Mouse (Mus musculus) mesoderm, embryonic 11.5 days (tissue): ENCODE data around the gene Acsf3.

Experiments used
- DNase-seq: peaks from one replicate; pipeline ENCODE4 v3.0.0-alpha.2; 2012; ENCODE audit warnings: low read depth, low spot score

Acsf3 gene

DNA sequence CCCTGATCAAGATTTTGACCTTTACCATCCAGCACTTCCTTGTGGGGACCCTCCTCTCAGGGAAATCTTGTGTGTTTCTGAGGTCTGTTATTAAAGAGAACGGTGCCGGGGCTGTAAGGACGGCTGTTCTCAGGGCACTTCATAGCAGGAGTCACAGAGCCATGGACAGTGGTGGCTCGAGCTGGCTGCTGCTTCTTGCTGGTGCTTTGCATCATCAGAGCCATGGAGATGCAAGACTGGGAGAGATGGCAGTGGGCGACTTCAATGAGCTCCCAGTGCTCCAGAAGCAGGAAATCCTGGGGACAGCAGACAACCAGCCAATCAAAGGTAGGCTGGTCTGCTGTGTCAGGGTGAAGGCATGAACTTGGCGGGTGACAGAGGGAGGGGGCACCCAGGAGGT lies 14.2 kb upstream of the Acsf3 start:
- no peak for DNase-seq

DNA sequence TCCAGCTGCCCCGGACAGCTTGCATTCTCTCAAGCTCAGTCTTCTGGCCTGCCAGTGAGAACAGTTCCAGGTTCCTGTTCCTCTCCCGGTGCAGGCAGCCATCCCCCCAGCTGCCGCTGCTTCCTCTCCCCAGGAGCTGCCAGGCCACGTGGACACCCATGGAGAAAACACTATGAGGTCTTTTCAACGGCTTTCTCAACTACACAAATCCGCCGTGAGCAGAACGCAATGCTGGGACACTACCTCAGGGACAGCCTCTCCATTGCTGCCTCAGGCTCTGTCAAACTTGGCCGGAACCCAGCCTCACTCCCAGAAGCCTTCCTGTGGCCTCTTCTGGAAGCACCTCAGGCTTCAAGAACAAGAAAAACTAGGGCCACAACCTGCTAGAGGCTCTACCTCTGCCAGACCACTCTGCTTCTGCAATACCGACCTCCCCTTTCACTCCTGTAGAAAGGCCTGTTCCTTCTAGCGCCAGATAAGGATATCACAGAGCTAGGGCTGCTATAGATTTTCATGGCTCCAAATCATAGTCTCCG lies 12.5 kb upstream of the Acsf3 start:
- no peak for DNase-seq

DNA sequence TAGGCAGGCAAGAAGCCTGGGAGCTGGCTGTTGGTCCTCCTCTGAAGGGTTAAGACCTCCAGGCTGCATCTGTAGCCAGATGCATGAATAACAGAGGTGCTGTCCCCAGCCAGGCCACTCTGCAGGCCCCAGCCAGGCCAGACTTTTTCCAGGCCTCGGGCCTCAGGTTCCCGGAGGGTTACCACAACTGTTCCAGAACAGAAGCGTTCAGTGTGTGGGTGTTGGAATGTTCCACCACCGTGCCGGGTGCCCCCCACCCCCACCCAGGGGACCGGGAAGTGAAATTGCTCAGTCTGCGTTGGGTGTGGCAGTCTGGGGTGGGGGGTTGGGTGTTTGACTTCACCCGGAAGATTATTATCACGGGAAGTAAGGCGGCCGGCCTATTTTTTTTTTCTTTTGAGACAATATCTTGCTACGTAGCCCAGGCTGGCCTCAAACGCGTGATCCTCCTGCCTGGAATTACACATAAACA lies 12.0 kb upstream of the Acsf3 start:
- DNase-seq = no peak

DNA sequence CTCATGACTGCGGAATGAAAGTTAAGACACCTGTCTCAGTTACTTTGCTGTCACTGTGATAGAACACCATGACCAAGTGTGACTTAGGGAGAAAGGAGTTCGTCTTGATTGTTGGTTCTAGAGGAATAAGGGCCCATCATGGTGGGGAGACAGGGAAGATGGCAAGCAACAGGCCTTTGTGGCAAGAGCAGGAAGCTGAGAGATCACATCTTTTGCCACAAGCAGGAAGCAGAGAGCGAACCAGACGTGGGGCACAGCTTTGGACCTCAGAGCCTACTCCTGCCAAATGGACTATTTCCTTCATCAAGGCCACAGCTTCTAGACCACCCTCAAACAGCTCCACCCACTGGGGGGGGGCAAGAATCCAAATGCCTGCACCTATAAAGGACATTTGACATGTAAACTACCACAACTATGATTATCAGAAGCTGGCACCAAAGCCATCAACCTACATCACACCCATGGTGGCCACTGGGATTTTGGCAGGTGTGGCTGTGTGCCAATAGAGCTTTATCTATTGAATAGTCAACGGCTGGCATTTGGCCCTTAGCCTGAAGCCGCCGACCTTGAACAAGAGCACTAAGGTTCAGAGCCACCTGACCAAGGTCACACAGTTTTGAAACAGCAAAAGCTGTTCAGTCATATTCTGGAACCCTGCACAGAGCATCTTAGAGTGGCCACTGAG lies 10.4 kb upstream of the Acsf3 start:
- DNase-seq = no peak

DNA sequence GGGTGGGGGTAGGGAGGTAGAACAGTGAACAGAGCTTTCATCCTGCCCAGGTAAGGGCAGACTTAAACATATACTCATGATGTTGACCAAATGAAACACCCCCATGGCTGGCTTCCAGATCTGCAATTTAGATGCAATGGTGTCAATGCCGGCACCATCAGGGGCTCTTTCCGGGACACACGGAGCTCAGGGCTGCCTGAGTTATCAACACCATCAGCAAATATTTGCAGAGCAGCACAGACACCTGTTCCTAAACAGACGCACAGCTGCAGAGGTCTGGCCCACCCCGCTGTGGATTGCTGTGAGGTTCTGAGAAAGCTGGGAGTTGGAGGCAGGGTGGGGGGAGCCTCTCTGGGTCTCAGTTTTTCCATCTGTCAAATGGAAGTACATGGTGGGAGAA lies 9.1 kb upstream of the Acsf3 start:
- DNase-seq = no peak

DNA sequence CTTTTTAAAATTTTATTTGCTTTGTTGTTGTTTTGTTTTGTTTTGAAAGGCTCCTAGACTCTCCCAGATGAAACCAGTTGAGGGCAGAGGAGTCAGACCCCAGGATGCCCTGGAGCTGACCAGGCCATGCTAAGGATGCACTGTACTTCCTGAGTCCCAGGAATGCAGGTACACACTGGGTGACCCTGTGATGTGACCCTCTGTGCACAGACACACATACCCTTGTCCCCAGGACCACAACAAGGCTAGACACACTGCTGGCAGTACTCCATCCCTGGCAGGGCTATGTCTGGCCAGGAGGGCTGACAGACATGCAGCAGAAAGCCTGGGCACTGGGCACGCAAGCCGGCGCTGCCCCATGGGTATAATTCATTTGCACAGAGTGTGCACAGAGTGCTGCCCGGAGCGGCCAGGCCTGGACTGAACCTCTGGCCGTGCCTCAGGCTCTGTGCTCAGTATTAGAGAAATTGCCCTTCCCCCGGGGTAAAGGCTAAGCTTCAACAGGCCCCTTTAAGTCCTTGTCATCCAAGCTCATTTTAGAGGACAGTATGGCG lies 8.6 kb upstream of the Acsf3 start:
- no peak for DNase-seq

DNA sequence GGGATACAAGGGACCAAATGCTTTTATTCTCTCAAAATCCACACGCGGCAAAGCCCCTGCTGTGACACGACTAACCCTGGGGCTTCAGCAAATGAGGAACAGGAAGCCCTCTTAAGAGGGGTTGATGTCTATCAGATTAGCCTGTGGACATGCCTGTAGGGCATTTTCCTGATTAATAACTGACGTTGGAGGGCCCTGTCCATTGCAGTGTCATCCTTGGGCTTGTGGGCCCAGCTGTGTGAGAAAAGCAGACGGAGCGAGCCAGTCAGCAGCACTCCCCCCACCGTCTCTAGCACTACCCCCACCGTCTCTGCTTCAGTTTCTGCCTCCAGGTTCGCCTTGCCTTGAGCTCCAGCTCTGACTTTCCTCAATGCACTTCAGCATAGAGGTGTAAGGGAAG lies 8.1 kb upstream of the Acsf3 start:
- no peak for DNase-seq

DNA sequence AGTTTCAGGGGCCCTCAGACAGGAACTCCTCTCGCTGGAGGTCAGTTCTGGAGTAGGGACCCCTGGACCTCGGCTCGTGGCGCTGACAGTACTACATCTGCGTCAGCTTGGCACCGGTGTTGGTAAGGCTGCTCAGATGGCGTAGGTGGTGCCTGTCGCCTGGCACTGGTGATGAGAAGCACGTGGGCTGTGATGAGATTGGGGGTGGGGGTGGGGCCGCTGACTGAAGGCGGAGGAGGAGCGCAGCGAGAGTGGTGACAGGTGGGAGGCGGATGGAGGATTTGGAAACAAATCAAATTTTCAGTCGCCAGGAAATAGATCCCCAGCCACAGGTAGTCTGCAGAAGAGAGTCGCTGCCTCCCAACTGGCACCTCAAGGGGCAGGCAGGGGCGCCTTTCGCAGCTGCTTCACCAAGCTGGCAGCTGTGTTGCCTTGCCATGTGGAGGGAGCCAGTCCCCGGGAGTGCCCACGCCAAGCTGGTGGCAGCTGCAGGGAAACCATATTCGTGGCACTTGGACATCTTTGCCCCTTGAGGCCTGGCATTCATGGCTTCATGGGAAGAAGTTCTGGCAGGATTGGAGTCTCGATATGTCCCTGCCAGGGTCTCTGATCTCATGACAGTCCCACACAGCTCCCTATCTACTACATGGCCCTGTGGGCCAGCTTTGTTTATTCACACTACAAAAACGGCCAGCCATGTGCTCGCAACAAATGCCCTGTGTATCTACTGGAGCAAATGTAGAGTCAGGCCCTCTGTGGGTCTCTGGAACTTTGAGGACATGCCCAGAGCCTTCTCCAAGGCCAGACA lies 5.8 kb upstream of the Acsf3 start:
- no peak for DNase-seq

DNA sequence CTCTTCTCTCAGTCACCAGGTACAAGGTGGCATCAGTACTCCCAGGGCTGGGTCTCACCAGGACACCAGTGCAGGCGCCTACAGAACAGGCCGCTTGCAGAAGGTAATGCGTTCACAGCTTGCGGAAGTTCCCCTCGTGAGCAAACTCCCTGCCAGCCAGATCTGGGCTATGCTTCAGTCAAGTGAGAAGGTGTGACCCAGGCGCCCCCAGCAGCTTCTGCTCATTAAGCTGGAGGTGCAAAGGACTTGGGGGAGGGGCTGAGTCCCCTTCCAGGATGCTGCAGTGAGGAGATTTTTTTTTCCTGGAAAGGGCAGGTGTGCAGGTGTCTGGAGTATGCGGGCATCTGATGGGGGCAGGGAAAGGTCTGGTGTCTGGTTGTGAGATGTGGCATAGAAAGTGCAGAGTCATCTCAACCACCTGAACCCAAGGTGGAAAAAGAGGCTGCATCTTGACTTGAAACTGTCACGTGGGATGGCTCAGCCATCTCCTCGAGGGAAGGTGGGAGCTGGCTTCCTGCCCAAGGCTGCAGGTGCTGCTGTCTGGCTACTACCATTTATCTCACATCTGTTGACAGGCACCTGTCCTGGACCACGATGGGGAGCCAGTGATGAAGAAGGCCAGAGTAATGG lies 2.7 kb upstream of the Acsf3 start:
- DNase-seq = no peak

DNA sequence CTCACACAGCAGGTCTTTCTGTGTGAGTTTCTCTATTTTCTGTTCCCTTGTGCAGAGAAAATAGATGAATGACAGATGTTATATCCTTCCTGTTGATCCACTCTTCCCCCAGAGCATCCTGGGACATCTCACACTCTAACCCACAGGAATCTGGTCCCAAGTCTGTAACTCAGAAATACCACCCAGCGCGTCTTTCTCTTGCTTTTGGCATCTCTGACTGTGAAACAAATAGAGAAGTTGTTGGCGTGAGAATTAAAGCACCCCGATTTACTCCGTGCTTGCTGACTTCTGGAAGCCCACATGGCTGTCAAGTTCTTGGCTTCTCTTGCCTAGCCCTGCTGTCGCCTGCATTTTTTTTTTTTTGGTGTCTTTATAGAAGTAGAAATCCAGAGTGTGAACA lies 2.4 kb downstream of the Acsf3 start:
- no peak for DNase-seq

DNA sequence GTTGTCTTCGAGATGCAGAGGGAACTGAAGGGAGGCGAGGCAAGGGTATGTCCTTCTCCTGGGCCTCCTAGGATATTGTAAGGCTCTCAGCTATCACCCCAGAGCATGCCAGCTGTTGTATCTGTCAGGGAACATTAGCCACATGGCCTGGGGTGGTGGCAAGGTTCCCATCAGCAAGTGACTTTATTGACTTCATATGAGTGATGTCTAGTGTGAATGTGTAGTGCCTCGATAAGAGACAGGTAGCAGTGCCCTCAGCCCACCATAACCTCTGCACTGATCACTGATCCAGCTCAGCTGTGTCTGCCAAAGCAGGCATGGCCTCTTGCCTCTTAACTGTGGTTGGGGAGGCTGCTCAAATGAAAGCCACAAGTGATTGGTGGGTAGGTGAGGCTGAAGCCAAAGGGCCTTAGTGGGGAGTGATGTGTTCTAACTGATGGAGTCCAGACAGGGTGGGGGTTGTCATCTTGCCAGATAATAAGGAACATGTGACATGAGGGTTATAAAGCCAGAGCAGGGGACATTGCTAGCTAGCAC lies 3.5 kb downstream of the Acsf3 start:
- DNase-seq = no peak

DNA sequence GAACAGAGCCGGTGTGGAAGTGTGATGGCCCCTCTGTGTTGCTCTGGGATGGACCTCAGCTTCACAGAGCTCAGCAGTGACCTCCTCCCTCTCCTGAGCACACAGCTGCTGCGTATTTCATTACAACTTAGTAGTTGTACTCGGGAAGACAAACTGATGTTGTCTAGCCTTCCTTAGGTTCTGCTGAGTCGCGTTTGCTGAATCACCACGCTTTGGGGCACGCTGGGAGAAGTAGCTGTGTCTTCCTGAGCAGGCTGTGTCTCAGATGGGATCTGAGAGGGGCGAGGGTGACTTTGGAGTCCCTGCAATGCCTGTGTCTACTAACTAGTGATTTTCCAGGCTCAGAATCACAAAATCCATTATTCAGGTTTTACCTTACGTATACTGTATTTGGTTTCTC lies 4.0 kb downstream of the Acsf3 start:
- DNase-seq = no peak

DNA sequence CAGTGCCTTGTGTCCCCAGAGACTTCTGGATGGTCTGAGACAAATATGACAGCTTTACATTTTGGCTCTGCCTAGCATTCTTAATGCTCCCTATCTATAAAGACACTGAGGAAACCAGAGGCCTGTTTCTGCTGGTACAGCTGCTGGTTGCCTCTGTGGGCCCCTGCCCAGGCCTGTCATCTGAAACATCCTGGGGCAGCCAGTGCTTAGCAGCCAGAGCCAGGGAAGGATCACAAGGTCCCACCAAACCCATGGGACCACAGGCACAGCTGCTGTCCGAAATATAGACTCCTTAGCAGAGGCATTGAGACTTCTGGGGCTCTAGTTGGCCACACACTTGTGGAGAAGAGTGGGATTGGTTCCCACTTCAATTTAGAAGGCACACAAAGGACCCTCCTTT lies 9.5 kb downstream of the Acsf3 start:
- no peak for DNase-seq

DNA sequence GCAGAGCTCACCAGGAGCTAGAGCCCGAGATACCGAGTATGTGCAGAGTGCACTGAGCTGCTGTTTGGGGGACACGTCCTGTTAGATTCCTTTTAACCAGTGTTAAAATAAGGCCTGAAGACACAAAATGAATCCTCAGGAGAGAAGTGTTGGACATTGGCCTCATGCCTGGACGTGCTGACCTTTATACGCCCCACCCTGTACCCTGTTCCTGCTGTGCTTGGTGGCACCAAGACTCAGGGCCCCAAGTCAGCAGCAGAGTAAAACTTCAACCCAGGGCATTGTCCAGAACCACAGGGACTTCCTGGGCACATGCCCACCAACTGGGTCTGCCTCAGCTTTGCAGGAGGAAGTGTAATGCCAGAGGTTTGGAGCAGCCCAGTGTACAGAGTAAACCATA lies 14.5 kb downstream of the Acsf3 start:
- no peak for DNase-seq

DNA sequence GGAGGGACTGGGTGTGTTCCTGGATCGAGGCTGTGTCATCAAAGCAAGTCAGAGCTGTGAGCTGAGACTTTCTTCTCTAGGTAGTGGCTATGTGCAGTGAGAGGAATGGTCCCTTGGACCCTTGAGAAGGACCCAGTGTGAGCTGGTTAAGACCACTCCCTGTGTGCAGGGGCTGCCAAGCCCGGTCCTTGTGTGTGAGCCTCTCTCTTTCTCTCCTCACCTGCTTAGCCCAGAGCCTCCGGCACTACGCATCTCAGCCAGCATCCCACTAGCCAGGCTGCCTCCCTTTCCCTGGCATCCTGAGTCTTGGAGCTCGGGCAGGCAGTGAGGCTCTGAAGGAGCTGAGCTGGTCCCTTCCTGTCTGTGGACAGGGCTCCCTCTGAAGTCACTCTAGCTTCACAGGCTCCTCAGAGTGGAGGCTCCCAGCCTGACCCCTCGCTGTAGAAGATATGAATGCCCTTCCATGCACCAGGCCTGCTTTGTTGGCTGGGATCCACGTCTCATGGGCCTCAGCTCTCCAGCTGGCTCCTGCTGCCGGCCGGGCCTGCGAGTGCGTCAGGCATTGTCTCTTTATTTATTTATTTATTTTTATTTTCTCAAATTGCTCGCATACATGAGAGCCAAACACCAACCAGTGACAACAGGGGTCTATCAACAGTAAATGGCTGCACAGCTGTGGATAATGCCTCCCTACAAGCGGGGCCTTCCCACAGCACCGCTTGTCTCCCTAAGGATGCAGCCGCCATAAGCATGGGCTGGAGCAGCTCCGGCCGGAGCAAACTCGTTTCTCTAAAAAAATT lies 18.3 kb downstream of the Acsf3 start:
- no peak for DNase-seq

DNA sequence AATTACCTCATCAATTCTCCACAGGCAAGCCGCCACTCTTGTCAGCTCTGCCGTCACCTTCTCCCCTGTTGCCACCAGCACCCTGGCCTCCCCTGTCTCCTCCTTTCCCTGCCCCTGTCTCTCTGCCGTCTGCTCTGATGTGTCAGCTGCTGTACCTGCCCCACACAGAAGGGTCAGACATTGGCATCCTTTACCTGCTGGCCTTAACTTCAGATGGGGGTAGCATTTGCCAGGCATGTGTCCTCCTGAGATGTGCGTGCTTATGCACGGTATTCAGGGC lies 18.8 kb downstream of the Acsf3 start:
- no peak for DNase-seq

DNA sequence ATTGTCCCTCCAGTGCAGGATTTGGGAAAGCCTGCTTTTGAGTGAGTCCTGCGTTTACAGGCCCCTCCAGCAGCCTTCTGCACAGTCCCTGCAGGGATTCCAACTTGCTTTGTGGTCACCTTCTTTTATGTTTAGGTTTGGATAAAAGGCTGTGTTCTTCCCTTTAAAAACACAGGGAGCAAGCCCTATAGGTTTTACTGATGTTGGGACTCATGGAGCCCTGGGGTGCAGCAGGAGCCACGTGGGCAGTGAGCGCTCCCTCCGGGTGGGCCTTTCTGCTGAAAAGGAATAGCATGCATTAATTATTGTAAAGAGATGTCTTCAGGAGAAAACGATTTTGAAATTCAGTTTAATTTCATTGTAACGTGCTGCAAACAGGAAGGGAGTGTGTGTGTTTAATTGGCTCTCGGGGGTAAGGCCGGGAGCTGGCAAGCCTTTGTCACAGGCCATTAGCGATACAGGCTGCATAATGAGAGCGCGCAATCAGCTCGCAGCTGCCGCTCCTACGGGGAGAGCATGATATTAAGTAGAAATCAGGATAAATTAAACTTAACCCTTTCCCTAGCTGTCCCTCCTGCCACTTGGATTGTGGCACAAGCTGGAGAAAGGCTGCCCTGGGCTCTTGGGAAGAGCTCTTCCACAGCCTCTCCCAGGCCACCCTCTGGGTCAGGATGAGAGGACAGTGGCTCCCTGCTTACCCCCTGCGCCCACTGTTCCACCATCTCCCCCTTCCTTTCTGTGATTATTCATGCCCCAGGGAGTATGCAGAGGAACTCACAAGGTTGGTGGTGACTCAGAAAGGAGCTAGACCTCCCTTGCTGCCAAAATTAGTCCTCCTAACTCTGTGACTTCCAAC lies 28.8 kb downstream of the Acsf3 start:
- no peak for DNase-seq

DNA sequence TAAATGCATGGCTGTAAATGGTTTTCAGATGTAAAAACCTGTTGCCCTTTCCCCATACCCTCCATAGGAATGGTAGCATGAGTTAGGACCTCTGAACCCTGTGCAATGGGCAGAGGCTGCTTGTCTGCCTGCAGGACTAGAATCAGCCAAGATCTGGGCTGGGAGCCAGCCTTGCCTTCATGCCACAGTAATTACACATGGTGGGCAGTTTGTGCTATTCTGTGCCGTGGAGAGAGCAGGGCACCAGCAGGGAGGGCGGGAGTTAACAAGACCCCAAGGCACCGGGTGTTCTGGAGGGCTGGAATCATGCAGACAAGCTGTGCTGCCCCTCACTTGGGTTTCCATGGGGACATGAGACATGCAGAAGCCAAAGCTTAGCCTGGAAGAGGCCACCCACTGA lies 30.1 kb downstream of the Acsf3 start:
- DNase-seq = no peak

DNA sequence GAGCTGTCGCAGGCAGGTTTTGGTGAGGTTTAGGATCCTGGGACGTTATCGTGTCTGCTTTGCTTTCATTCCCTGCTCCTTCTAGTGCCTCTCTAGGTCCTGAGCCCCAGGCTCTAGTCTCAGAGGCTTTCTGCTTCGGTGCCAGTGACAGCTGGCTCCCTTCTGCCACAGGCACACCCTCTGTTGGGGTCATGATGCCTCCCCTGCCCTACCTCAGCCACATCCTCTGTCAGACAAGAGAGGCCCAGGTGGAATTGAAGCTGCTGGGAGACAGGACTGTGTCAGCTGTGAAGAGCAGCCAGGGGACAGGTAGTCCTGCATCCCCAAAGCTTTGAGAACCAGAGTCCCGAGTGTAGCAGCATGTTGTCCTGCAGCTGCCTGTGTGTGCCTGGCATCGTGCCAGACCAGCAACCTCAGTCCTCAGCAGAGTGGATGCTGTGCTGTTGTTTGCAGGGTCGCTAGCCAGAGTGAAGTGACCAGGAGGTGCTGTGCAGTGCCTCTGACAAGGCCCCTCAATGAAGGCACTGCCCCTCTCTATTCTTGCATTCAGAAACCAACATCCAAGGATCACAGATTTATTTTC lies 31.8 kb downstream of the Acsf3 start:
- DNase-seq = no peak

DNA sequence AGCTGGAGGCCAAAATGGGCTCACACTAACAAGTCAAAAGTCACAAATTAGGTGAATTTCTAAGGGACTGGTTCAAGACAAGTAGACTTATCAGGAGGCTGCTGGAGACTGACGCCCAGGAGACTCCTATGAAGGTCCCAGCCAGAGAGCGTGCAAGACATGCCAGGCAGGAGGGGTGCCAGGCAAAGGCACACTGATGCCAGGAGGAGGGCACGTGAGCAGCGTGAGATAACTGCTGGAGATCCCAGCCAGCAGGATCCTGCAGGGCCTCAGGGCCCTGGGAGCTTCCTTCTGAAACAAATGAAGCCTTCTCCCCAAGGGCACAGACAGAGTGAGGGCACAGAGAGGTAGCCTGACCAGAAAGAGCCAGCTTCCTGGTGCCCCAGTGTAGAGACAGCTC lies 32.6 kb downstream of the Acsf3 start:
- no peak for DNase-seq
